Mouse (Mus musculus) testis, adult 10 weeks (tissue): ENCODE results near the gene Hhex. TPM values are rescaled to one million over a fixed set of nuclear protein-coding genes. Genes with fewer than 3 reads are reported as not detected.

ENCODE experiments used
- polyA plus RNA-seq: library from polyadenylated mRNA; stranded (reverse); fragments of 350-450 nt; fragmentation: Illumina TruSeq; extraction: RNeasy Lipid Tissue Mini Kit (QIAGEN cat#74804); gene quantifications from one replicate; pipeline ENCODE4 v1.2.3, GENCODE M21; 2014; ENCODE audit warnings: low read depth, low replicate concordance

The Hhex gene
- 3.4 TPM for polyA plus RNA-seq

DNA sequence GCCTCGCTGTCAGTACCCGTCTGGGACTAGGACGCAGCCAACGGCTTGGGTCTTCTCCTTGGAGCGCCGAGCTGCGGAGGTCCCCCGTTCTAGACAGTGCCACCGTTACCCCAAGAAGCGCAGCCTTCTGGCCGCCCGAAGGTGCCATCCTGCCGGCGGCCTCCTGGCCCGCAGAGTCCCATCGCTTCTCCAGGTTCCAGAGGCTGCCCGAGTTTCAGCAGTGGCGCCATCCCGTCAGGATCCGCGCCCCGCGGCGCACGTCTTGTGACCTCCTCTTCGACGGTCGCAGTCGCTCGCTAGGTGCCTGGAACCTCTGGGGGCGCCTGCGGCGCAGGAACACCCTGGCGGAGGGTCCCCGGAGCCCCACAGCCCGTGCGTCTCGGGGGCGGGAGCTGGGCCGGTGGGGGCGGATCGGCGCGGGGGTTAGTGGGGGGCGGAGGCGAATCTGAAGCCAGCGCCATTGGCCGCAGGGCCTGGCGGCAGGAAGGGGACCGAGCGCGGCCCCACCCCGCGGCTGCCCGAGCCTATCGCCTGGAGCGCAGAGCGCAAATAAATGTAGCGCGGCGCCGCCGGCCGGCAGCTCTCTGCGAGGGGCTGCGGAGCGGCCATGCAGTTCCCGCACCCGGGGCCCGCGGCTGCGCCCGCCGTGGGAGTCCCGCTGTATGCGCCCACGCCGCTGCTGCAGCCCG, at the start of gene Hhex:
Gene Hhex, plus strand, starts transcription at position 548 of the 689 bp plus-strand sequence.

Other genes starting within 250 kb of the Hhex start
- gene March5, start 227.3 kb upstream of the Hhex start, polyA plus RNA-seq: 96.8 TPM
- 21.4 TPM for gene Cpeb3, start 226.2 kb upstream of the Hhex start, polyA plus RNA-seq
- gene Ide, start 97.0 kb upstream of the Hhex start, polyA plus RNA-seq: 275 TPM
- 62.2 TPM for gene Kif11, start 58.4 kb upstream of the Hhex start, polyA plus RNA-seq
- gene Exoc6, start 115.6 kb downstream of the Hhex start, polyA plus RNA-seq: 13.1 TPM